Mouse (Mus musculus) heart, adult 2 months (tissue): ENCODE measurements around the gene Mpg.

Experiments
- CTCF ChIP-seq: fragments of 200-600 bp; IDR thresholded peaks from 2 replicates; pipeline ENCODE4 v1.8.1; 2022; ENCODE audit warnings: antibody characterized with exemption, mild to moderate bottlenecking, moderate library complexity
- EP300 ChIP-seq: fragments of 200-500 bp; IDR thresholded peaks from 2 replicates; pipeline ENCODE4 v1.6.1; 2011; ENCODE audit warnings: low read depth, low read length, control low read depth; ENCODE audit not compliant: insufficient read depth
- POLR2A ChIP-seq: fragments of 200-500 bp; IDR thresholded peaks from 2 replicates; pipeline ENCODE4 v1.6.1; 2011; ENCODE audit warnings: mild to moderate bottlenecking, low read depth, low read length, control low read depth; ENCODE audit not compliant: insufficient read depth

GRCm38 (mm10) chr11:32266194-32266593, 39.9 kb downstream of the Mpg start:
- TF ChIP-seq POLR2A (no peak), CTCF (no peak), EP300 (no peak)
